Mouse (Mus musculus): Measurements from ENCODE around the gene Ctdsp2. TPM values are rescaled to one million over a fixed set of nuclear protein-coding genes. Genes with fewer than 3 reads are reported as not detected.

The Ctdsp2 gene
- total RNA-seq, 2 experiments from 2014 or later: 106 to 116 TPM

DNA sequence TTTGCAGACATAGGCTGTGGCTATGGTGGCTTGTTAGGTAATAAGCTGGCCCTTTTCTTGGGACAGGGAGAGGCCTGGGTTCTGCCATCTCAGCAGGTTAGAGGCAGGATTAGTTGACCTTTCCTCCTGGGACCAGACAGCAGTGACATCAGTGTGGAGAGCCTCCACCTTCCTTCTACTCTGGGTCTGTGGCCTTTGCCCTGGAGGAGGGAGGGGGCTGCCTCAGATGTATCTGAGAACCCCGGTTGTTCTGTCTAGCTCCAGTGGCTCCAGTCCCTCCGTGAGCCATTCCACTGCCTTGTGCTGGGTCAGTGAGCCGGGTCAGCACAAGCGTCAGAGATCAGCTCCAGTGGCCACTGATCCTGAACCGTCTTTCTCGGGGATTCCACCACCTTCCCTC lies 64.7 kb downstream of the Ctdsp2 start:
- TF ChIP-seq CTCF (conservative IDR thresholded peaks at IDR 0.05): no peak
- no peak overlapping the region for H3K27ac ChIP-seq
- no peak for DNase-seq (ENCODE audit: low spot score in 2 of 2)
- no peak overlapping the region for H3K4me3 ChIP-seq

DNA sequence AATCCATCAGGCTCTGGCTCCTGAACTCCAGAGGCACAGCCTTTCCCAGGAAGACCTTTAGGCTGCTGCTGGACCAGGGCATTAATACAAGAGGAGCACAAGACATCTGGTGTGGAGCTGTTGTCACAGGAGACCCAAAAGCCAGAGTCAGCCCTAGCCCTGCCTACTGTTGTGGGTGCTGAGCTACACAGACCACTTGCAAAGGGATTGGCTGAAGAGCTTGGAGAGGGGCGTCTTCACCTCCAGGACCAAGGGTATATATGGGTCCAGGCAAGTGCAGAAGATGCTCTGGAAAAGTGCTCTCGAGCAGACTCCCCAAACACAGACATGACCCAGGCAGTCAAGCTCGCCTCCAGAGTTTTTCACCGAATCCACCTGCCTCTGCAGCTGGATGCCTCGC lies 69.4 kb downstream of the Ctdsp2 start, which contains the start of gene Cyp27b1:
TSS of gene Cyp27b1 (plus strand) at position 297 of the 400 bp plus-strand sequence.
- DNase-seq (ENCODE audit: low spot score in 2 of 2): no peak
- no peak for TF ChIP-seq CTCF (conservative IDR thresholded peaks at IDR 0.05)
- Histone ChIP-seq H3K27ac (no peak within 1 kb of the TSS), H3K4me3 (no peak within 1 kb of the TSS)

DNA sequence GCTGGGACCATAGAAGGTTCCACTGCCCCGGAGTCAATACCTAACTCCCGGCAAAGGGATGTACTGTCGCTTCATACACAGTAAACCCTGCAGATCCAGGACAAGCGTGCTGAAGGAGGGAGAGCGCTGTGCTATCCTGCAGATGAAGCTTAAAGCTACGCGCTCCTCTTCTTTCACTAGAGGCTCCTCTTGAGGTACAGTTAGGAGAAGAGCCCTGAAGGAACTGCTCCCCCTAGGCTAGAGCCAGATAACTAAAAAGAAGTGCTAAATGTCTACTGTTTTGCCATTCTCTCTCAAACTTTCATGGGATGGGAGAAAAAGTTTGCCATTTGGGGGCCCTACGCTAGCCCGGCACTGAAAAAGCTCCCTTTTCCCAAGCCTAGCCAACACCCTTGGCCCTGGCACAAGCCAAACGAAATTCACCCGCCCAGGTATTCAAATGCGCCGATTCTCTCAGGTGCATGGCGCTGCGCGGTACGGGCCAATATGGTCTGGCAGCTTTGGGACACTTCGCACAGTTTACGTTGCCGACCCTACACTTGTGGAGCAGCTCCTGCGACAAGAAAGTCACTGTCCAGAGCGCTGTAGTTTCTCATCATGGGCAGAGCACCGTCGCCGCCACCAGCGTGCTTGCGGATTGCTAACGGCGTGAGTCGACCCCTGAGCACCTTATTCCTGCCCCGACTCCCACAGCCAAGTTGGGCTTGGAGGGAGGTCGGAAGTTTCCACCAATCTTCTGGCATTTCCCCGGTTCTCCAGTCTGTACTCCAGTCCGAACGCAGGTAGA lies 70.3 kb downstream of the Ctdsp2 start:
- no peak overlapping the region for H3K4me3 ChIP-seq
- no peak overlapping the region for H3K27ac ChIP-seq
- peak; percentile 52 for TF ChIP-seq CTCF (conservative IDR thresholded peaks at IDR 0.05)
- no peak for DNase-seq (ENCODE audit: low spot score in 2 of 2)

Small RNA genes lying within 50 kb of the gene (microRNA-seq; reads per million reads assigned to microRNA genes)
- gene Mir26a-2 (24.9 to 644 reads per million in 2 experiments), gene Mir546 (0 reads per million in 2 experiments)

Other genes starting within 250 kb of the Ctdsp2 start
- 1 to 10 TPM; 9.0 to 10.0 TPM for gene Atp23, start 77.4 kb upstream of the Ctdsp2 start, total RNA-seq (2021)
- gene Avil, start 22.0 kb downstream of the Ctdsp2 start, total RNA-seq (2021): under 1 TPM; 0.32 to 0.87 TPM
- gene Tsfm, start 52.1 kb downstream of the Ctdsp2 start, total RNA-seq (2021): 10 to 100 TPM; 29.7 to 30.1 TPM
- 10 to 100 TPM; 12.7 to 14.0 TPM for gene Mettl1, start 62.7 kb downstream of the Ctdsp2 start, total RNA-seq (2021)
- gene Eef1akmt3, start 62.8 kb downstream of the Ctdsp2 start, total RNA-seq (2021): under 1 TPM; 0.12 to 0.20 TPM
- 1 to 10 TPM; 1.0 to 1.1 TPM for gene Cyp27b1, start 69.5 kb downstream of the Ctdsp2 start, total RNA-seq (2021)
- gene March9, start 81.5 kb downstream of the Ctdsp2 start, total RNA-seq (2021): 10 to 100 TPM; 19.8 TPM
- 10 to 100 TPM; 84.6 to 94.8 TPM for gene Cdk4, start 84.8 kb downstream of the Ctdsp2 start, total RNA-seq (2021)
- 10 to 100 TPM; 57.2 to 62.1 TPM for gene Tspan31, start 91.5 kb downstream of the Ctdsp2 start, total RNA-seq (2021)
- gene Agap2, start 96.6 kb downstream of the Ctdsp2 start, total RNA-seq (2021): 100 to 1,000 TPM; 820 to 844 TPM
- gene Os9, start 142.4 kb downstream of the Ctdsp2 start, total RNA-seq (2021): 100 to 1,000 TPM; 100 to 102 TPM
- gene B4galnt1, start 186.5 kb downstream of the Ctdsp2 start, total RNA-seq (2021): 100 to 1,000 TPM; 116 to 123 TPM
- 10 to 100 TPM; 21.9 to 25.4 TPM for gene Slc26a10, start 201.9 kb downstream of the Ctdsp2 start, total RNA-seq (2021)
- gene Arhgef25, start 211.4 kb downstream of the Ctdsp2 start, total RNA-seq (2021): 100 to 1,000 TPM; 395 to 408 TPM
- gene Dtx3, start 217.0 kb downstream of the Ctdsp2 start, total RNA-seq (2021): 100 to 1,000 TPM; 227 to 255 TPM
- gene Pip4k2c, start 232.9 kb downstream of the Ctdsp2 start, total RNA-seq (2021): 10 to 100 TPM; 98.0 to 98.6 TPM

All from layer of hippocampus, adult 2 months (tissue).